ENCODE assay signal across 8 mouse cellular contexts in the genomic region with DNA sequence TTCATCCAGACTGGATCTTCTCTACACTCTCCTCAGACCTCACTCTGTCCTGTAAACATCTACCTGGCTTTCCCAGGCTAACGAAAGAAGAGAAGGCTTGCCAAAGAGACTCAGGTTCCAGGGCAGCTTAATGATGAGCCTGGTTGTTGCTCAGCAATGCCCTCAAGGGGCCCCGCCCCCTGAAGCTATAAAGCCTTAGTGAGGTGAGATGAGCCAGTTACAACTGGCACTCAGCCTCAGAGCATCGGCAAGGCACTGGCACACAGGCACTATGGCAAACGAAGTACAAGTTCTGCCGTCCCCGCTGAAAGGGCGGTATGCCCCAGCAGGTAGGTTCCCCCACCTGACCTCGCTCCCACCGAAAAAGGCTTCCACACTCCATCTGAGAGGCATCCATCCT. TPM values are rescaled to one million over a fixed set of nuclear protein-coding genes. Genes with fewer than 3 reads are reported as not detected.
DNase-seq lines count a peak whose midpoint lies in the region; ATAC-seq lines count a peak whose summit lies in the region.
"Had no signal": no experiment of that assay in that cellular context is flagged by ENCODE, and none has a peak within 500 bp of the region (broad histone marks: within the 10 kb centered on the region; RNA-seq: fewer than 3 reads in every experiment).

A gene (plus strand): TSS at position 216 of the 400 bp plus-strand sequence.

- no peak within 1 kb of the TSS for H3K9ac ChIP-seq in hindbrain, embryonic 15.5 days
- H3K9ac ChIP-seq in hindbrain, embryonic 11.5 days (ENCODE audit: low read depth, low read length): no peak within 1 kb of the TSS
- no peak within 1 kb of the TSS for H3K9ac ChIP-seq in midbrain, embryonic 14.5 days (replicated peaks; ENCODE audit: low read length)

- no peak for DNase-seq in hindbrain, embryonic 11.5 days (ENCODE audit: low spot score)
- DNase-seq in cerebellum, postnatal 25 days: peak; percentile 70 to 81
- peak; percentile 68 for DNase-seq in midbrain, embryonic 14.5 days
- no peak for DNase-seq in left cerebral cortex, adult 8-10 months (ENCODE audit: low spot score in 2 of 2)

- H3K9me3 ChIP-seq in hindbrain, embryonic 15.5 days: no peaks in the 10 kb centered on the region
- H3K9me3 ChIP-seq in hindbrain, embryonic 11.5 days (ENCODE audit: control insufficient read depth, low read length): no peaks in the 10 kb centered on the region
- no peaks in the 10 kb centered on the region for H3K9me3 ChIP-seq in midbrain, embryonic 14.5 days (ENCODE audit: control insufficient read depth, low read length)

- H3K4me3 ChIP-seq in hindbrain, embryonic 15.5 days: no peak within 1 kb of the TSS
- H3K4me3 ChIP-seq in hindbrain, embryonic 11.5 days (ENCODE audit: low read depth, low read length): no peak within 1 kb of the TSS
- H3K4me3 ChIP-seq in midbrain, embryonic 14.5 days (replicated peaks; ENCODE audit: low read depth, low read length): no peak within 1 kb of the TSS

- H3K4me2 ChIP-seq in hindbrain, embryonic 15.5 days: no peak within 1 kb of the TSS
- no peak within 1 kb of the TSS for H3K4me2 ChIP-seq in hindbrain, embryonic 11.5 days (replicated peaks; ENCODE audit: low read depth, low read length)
- H3K4me2 ChIP-seq in midbrain, embryonic 14.5 days (ENCODE audit: low read length): no peak within 1 kb of the TSS

- H3K36me3 ChIP-seq in hindbrain, embryonic 15.5 days: no peaks in the 10 kb centered on the region
- no peaks in the 10 kb centered on the region for H3K36me3 ChIP-seq in hindbrain, embryonic 11.5 days (ENCODE audit: control insufficient read depth, insufficient read depth, low read length)
- H3K36me3 ChIP-seq in midbrain, embryonic 14.5 days (ENCODE audit: control insufficient read depth, insufficient read depth, low read length): no peaks in the 10 kb centered on the region

- peaks cover 5% of the 10 kb centered on the region; the same call in 1 of the 2 replicates for H3K4me1 ChIP-seq in hindbrain, embryonic 15.5 days (replicated peaks)
- no peaks in the 10 kb centered on the region for H3K4me1 ChIP-seq in hindbrain, embryonic 11.5 days (replicated peaks; ENCODE audit: control insufficient read depth, insufficient read depth, low read length)
- peaks cover 17% of the 10 kb centered on the region for H3K4me1 ChIP-seq in midbrain, embryonic 14.5 days (ENCODE audit: control insufficient read depth, insufficient read depth, low read length)

- H3K27me3 ChIP-seq in hindbrain, embryonic 15.5 days: no peaks in the 10 kb centered on the region
- H3K27me3 ChIP-seq in hindbrain, embryonic 11.5 days (ENCODE audit: control insufficient read depth, insufficient read depth, low read length): no peaks in the 10 kb centered on the region
- H3K27me3 ChIP-seq in midbrain, embryonic 14.5 days (ENCODE audit: control insufficient read depth, insufficient read depth, low read length): no peaks in the 10 kb centered on the region

- 59% methylated on average over 9 of the region's 9 CpGs for WGBS in hindbrain, embryonic 15.5 days
- WGBS in hindbrain, embryonic 11.5 days: 77% methylated on average over 9 of the region's 9 CpGs
- 73% methylated on average over 9 of the region's 9 CpGs for WGBS in midbrain, embryonic 14.5 days

- peak; percentile 58; the same call in 1 of the 2 replicates for ATAC-seq in hindbrain, embryonic 15.5 days (ENCODE audit: low FRiP score, low read depth)
- ATAC-seq in hindbrain, embryonic 11.5 days (ENCODE audit: low FRiP score): no peak
- ATAC-seq in activated CD4-positive, CD25-positive, alpha-beta regulatory T cell, adult 4 months: no peak
- ATAC-seq in midbrain, embryonic 14.5 days (ENCODE audit: low FRiP score, low TSS enrichment): 0 out of 2 replicates have a peak, but pooled peaks have one; percentile 26
- no peak for ATAC-seq in megakaryocyte progenitor cell, adult 5-6 weeks (replicated peaks; ENCODE audit: poor library complexity)

- no peak within 1 kb of the TSS for H3K27ac ChIP-seq in hindbrain, embryonic 15.5 days (replicated peaks)
- H3K27ac ChIP-seq in hindbrain, embryonic 11.5 days (ENCODE audit: low read depth, low read length): no peak within 1 kb of the TSS
- H3K27ac ChIP-seq in midbrain, embryonic 14.5 days (replicated peaks; ENCODE audit: low read depth, low read length): peak within 1 kb of the TSS; percentile 8; the same call in 1 of the 2 replicates

RNA-seq across cellular contexts. Expression of the gene that starts here (rescaled TPM):
- 1.2 and 1.7 TPM in 2 replicates for polyA plus RNA-seq in hindbrain, embryonic 15.5 days (2015; fragmentation: Nextera tagmentation; extraction: Ambion mirVana)
- 0.43 and 1.5 TPM in 2 replicates for polyA plus RNA-seq in hindbrain, embryonic 11.5 days (2014; fragmentation: Nextera tagmentation; extraction: Ambion mirVana)
- polyA plus RNA-seq in activated CD4-positive, CD25-positive, alpha-beta regulatory T cell, adult 4 months (2017; shearing (Covaris generic)): 10 to 100 TPM; 11.2 to 20.6 TPM
- 0.42 and 0.96 TPM in 2 replicates for polyA plus RNA-seq in midbrain, embryonic 14.5 days (2014; fragmentation: Nextera tagmentation; extraction: Ambion mirVana)
- total RNA-seq in left cerebral cortex, adult 8-10 months (2022): 1 to 10 TPM in 1 of 4 experiments, not detected in 3; 3.0 TPM
- not detected in 2 replicates for total RNA-seq in megakaryocyte progenitor cell, adult 5-6 weeks (2015)
- not detected in 2 replicates for total RNA-seq in megakaryocyte progenitor cell, adult 5-6 weeks (2017)
- polyA plus RNA-seq: liver, embryonic 16.5 days had no signal

Comparison
In these comparisons a context has a peak if more than half of its experiments do, and no peak if none do; other contexts are left out.
1. Peak in DNase-seq, ATAC-seq and H3K27ac ChIP-seq in midbrain, embryonic 14.5 days; RNA of the gene not detected or under 1 TPM.
2. DNase-seq: peak in cerebellum, postnatal 25 days (2 of 2); none in hindbrain, embryonic 11.5 days (single experiment) and left cerebral cortex, adult 8-10 months (0 of 2).